Mouse (Mus musculus) layer of hippocampus, adult 2 months (tissue): ENCODE results near the gene Amigo2. TPM values are rescaled to one million over a fixed set of nuclear protein-coding genes. Genes with fewer than 3 reads are reported as not detected.
A peak's percentile ranks its signal among the peaks of the same experiment; 100 is the strongest.

Source experiments
- DNase-seq, 2 experiments: peaks; one replicate each; pipeline ENCODE4 v3.0.0; 2022; ENCODE audit warnings: low spot score in 2 of 2
- H3K27ac ChIP-seq: fragments of 200-600 bp; 2 replicates; pipeline ENCODE4 v1.8.1; 2022
- H3K4me3 ChIP-seq: fragments of 200-600 bp; 2 replicates; pipeline ENCODE4 v1.8.1; 2022; ENCODE audit warnings: mild to moderate bottlenecking
- CTCF ChIP-seq: fragments of 200-600 bp; conservative IDR thresholded peaks from 2 replicates; pipeline ENCODE4 v1.8.1; 2022; ENCODE audit warnings: antibody characterized with exemption, mild to moderate bottlenecking, moderate library complexity
- total RNA-seq, 2 experiments: library from RNA; stranded (reverse); gene quantifications; 2 replicates each; pipeline ENCODE4 v1.2.3; 2021

Amigo2 gene
- total RNA-seq, 2 experiments from 2014 or later: 22.2 to 22.9 TPM

GRCm38 (mm10) chr15:97259300-97259699, 12.2 kb upstream of the Amigo2 start:
- H3K4me3 ChIP-seq: peak overlapping the region; percentile 8; the same call in 1 of the 2 replicates
- TF ChIP-seq CTCF: no peak
- DNase-seq: no peak
- no peak overlapping the region for H3K27ac ChIP-seq

- DNase-seq: no peak
- Histone ChIP-seq H3K4me3 (no peak overlapping the region), H3K27ac (no peak overlapping the region)
- no peak for TF ChIP-seq CTCF
Measured at GRCm38 (mm10) chr15:97258483-97259230, 11.6 kb upstream of the Amigo2 start.

- no peak for TF ChIP-seq CTCF
- no peak for DNase-seq
- no peak overlapping the region for H3K27ac ChIP-seq
- no peak overlapping the region for H3K4me3 ChIP-seq
Measured at GRCm38 (mm10) chr15:97257206-97257775, 10.2 kb upstream of the Amigo2 start.

DNA sequence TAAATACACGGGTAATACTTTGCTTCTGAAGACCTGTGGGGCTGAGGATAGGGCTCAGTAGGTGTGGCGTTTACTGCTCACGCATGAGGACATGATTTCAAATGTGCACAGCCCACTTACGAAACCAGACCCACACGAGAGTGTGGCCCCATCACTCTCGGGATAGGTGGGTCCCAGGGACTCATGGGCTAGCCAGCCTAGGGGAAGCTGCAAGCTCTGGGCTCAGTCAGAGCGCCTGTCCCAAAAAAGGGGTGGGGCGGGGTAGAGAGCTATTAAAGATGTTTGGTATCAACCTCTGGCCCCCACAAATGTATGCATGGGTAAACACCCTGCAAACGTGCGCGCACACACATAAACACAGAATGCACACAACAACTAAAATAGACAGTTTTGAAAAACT, 9.3 kb upstream of the Amigo2 start:
- no peak overlapping the region for H3K4me3 ChIP-seq
- DNase-seq: no peak
- TF ChIP-seq CTCF: no peak
- no peak overlapping the region for H3K27ac ChIP-seq

DNA sequence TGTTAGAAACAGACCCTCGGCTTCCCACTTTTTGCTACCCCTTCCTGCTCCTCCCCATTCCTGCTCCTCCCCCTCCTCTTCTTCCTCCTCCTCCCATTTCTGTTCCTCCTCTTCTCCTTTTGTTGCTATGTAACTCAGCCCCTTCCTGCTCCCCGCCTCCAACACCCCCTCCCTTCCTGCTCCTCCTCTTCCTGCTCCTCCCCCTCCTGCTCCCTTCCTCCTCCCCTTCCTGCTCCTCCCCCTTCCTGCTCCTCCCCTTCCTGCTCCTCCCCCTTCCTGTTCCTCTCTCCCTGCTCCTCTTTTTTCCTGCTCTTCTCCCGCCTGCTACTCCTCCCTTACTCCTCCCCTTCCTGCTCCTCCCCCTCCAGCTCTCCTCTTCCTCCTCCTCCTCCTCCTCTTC, 8.7 kb upstream of the Amigo2 start:
- DNase-seq: no peak
- no peak for TF ChIP-seq CTCF
- no peak overlapping the region for H3K4me3 ChIP-seq
- H3K27ac ChIP-seq: no peak overlapping the region

DNA sequence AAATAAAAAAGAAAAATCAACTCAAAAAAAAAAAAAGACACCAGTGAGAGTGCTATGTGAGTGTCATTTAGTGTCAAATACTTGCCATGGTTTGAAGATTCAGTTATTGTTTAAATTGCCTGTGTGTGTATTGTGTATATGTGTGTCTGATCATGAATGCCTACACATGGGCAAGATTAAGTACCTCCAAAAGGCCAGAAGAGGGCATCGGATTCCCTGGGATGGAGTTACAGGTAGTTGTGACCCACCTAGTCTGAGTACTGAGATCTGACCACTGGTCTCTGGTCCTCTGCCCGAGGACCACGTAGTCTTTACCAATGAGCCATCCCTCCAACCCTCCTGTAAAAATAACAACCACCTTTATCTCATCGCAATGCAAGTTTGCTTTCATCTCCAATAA, 7.3 kb upstream of the Amigo2 start:
- peak; percentile 53 for TF ChIP-seq CTCF
- H3K4me3 ChIP-seq: no peak overlapping the region
- no peak overlapping the region for H3K27ac ChIP-seq
- no peak for DNase-seq

- no peak for DNase-seq
- TF ChIP-seq CTCF: no peak
- H3K4me3 ChIP-seq: no peak overlapping the region
- no peak overlapping the region for H3K27ac ChIP-seq
Measured at GRCm38 (mm10) chr15:97252493-97253034, 5.5 kb upstream of the Amigo2 start.

GRCm38 (mm10) chr15:97249322-97249721, 2.2 kb upstream of the Amigo2 start:
- no peak for TF ChIP-seq CTCF
- DNase-seq: no peak
- H3K4me3 ChIP-seq: no peak overlapping the region
- H3K27ac ChIP-seq: no peak overlapping the region

DNA sequence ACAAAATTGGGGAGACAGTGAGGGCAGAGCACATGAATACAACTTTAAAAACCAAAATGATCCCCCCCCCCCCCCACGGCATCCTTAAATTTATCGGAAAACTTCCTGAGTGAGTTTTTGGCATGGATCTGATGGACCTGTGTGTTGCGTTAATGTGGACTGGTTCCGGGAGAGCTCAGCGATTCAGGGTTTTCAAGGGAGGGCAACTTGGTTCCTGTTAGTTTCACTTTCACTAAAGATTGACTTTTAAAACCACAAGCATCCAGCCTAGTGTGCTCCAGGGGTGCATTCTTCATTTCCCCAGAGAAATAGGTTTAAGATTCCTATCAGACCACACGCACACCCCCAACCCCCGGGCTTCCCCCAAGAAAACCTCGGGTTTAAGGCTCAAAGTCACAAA, 1.2 kb upstream of the Amigo2 start:
- H3K27ac ChIP-seq: peak overlapping the region; percentile 94
- no peak for TF ChIP-seq CTCF
- H3K4me3 ChIP-seq: peak overlapping the region; percentile 76
- no peak for DNase-seq

DNA sequence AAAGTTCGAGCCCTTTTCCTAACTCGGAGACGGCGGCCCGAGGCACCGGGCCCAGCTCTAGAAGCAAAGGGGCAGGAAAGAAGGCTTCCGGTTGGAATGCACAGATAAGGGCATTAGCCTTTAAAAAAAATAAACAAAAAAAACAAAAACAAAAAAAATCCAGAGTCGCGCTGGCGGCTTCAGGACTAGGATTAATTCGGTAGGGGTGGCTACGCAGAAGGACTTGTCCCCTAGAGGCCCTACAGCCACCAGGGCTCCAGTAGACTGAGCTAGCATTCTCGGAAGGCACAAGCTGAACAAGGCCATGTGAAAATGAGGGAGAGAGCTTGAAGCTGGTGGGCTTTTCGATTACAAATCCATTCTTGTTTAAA, 689 bp upstream of the Amigo2 start:
- peak; percentile 32; the same call in 1 of the 2 replicates for TF ChIP-seq CTCF
- DNase-seq: no peak
- Histone ChIP-seq H3K4me3 (peak overlapping the region; percentile 76), H3K27ac (peak overlapping the region; percentile 94)

DNA sequence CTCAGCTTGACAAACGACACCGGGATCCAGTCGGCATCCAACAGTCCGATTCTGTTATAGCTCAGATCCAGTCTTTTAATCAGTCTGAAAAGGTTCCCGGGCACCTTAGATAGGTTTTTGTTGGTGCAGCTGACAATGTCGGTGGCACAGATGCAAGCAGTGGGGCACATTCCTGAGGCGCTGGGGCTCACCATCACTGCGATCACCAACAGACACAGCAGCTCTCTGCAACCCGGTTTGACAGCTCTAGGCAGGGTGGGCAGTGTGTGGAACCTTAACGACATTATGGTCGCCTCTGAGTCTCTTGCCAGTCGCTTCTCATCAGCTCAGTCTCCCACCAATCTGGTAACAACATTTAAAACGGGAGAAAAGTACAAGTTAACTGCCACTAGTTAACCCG, 831 bp downstream of the Amigo2 start:
- H3K27ac ChIP-seq: peak overlapping the region; percentile 72; the same call in 1 of the 2 replicates
- DNase-seq: no peak

DNA sequence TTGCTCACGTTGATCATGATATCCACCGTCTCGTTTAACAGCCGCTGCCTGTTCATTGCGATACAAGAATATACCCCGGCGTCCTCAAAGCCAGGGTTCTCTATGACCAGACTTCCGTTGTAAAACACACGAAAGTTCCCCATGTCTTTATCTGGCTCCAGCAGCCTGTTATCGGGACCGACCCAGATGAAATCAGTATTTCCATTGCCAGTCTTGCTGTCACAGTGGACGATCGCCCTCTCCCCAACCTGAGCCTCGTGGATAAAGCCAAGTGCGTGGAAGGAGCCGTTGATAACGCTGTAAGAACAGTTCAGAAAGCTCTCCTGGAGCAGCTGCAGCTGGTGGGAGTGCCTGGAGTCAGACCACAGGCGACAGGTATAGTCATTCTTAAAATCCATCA, 1.7 kb downstream of the Amigo2 start:
- no peak for DNase-seq
- no peak overlapping the region for H3K4me3 ChIP-seq
- TF ChIP-seq CTCF: no peak
- no peak overlapping the region for H3K27ac ChIP-seq

More for the DNA sequence above, 831 bp downstream of the Amigo2 start:
- TF ChIP-seq CTCF: no peak
- peak overlapping the region; percentile 76 for H3K4me3 ChIP-seq

DNA sequence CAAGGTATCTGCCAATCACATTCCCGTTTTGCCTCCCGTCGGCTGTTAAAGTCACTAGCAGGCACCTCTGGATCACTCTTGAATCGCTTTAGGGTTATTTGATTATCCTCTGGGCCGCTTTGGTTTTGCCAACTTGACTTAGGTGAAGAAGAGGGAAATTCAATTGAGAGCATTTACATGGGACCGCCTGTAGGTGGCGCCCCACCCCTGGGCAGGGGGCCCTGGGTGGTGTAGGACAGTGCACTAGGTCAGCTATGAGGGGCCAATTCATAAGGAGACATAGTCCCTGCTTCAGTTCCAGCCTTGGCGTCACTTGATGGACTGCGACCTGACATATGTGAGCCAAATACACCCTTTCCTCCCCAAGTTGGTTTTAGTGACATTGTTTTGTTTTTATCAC, 10.1 kb downstream of the Amigo2 start:
- Histone ChIP-seq H3K27ac (no peak overlapping the region), H3K4me3 (no peak overlapping the region)
- peak; percentile 87 for TF ChIP-seq CTCF
- peak in 1 of 2 experiments; percentile 42 for DNase-seq

DNA sequence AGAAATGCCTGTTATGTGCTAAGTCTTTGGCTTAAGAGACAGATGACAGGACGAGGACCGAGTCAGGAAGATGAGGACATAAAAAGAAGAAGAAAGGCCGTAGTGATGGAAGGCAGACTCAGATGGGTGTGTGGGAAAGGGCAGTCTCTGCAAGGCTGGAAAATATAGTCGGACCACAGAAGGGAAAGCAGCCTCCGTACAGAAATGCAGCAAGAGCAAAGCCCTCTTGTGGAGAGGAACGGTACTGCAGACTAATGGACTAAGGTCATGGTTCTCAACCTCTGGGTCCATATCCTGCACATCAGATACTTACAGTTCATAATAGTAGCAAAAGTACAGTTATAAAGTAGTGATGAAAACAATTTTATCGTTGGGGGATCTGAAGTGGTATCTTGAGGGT, 11.9 kb downstream of the Amigo2 start:
- Histone ChIP-seq H3K27ac (no peak overlapping the region), H3K4me3 (no peak overlapping the region)
- DNase-seq: peak; percentile 31 to 49
- peak; percentile 93 for TF ChIP-seq CTCF
